Mouse (Mus musculus): Measurements from ENCODE around the gene Pik3cb.

GRCm38 (mm10) chr9:99081308-99081707, 59.1 kb downstream of the Pik3cb start:
- no peak for TF ChIP-seq CTCF (IDR thresholded peaks at IDR 0.05; ENCODE audit: control insufficient read depth, insufficient read depth, insufficient read length)
- no peak for TF ChIP-seq CEBPB (IDR thresholded peaks at IDR 0.05; ENCODE audit: low read depth)
- no peak for TF ChIP-seq MYOD1 (IDR thresholded peaks at IDR 0.05; ENCODE audit: control insufficient read depth, insufficient read length, low read depth)
- TF ChIP-seq FOSL1 (IDR thresholded peaks at IDR 0.05; ENCODE audit: insufficient read depth, low read length, poor library complexity, severe bottlenecking): no peak
- TF ChIP-seq USF1 (IDR thresholded peaks at IDR 0.05; ENCODE audit: low read depth): no peak

Data from C2C12 (cell line).